ENCODE assay signal across 23 mouse cellular contexts in the genomic region with DNA sequence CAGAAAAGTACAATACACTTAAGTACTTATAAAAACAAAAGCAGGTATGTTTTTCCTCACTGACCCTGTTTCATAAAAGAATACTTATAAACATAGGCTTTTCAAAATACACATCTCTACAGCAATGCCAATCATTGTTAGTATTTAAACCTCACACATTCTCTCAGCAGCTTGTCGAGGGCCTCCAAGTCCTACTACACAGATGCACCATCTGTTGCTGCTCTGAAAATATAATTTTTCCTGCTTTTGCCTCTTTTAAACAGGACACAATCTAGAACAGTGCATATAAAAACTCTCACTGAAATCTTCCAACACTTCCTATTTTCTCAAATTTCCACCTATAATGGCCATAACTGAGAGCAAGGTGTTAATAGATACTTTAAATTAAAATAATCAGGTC.
DNase-seq lines count a peak whose midpoint lies in the region; ATAC-seq lines count a peak whose summit lies in the region.
"Had no signal": no experiment of that assay in that cellular context is flagged by ENCODE, and none has a peak within 500 bp of the region (broad histone marks: within the 10 kb centered on the region; RNA-seq: fewer than 3 reads in every experiment).

No protein-coding gene starts in this region.

- 0 out of 2 replicates have a peak, but pooled peaks have one; percentile 49 for ATAC-seq in forebrain, embryonic 16.5 days
- ATAC-seq in forebrain, embryonic 15.5 days (replicated peaks), result no peak
- ATAC-seq: CD4-positive, CD25-positive, alpha-beta regulatory T cell, adult 4 months; forebrain, embryonic 14.5 days; midbrain, embryonic 15.5 days had no signal

- no peak overlapping the region for H3K4me3 ChIP-seq in forebrain, embryonic 16.5 days (replicated peaks; ENCODE audit: low read length)
- H3K4me3 ChIP-seq in forebrain, embryonic 15.5 days, result no peak overlapping the region
- H3K4me3 ChIP-seq: embryonic facial prominence, embryonic 13.5 days; heart, embryonic 10.5 days; hindbrain, embryonic 15.5 days; midbrain, embryonic 15.5 days; neural tube, embryonic 12.5 days had no signal

- intact Hi-C loops in left cerebral cortex, postnatal 4 days (cut with DNase I), result no loop called here
- intact Hi-C loops in gastrocnemius, postnatal 36 days (cut with DNase I), result no loop called here

- no peaks in the 10 kb centered on the region for H3K4me1 ChIP-seq in forebrain, embryonic 16.5 days (replicated peaks; ENCODE audit: control insufficient read depth, insufficient read depth, low read length)
- no peaks in the 10 kb centered on the region for H3K4me1 ChIP-seq in forebrain, embryonic 15.5 days
- H3K4me1 ChIP-seq: embryonic facial prominence, embryonic 13.5 days; heart, embryonic 10.5 days; hindbrain, embryonic 15.5 days; midbrain, embryonic 15.5 days; neural tube, embryonic 12.5 days had no signal

- H3K9ac ChIP-seq in forebrain, embryonic 16.5 days (replicated peaks; ENCODE audit: low read depth, low read length), result no peak overlapping the region
- no peak overlapping the region for H3K9ac ChIP-seq in forebrain, embryonic 15.5 days (replicated peaks)
- H3K9ac ChIP-seq: embryonic facial prominence, embryonic 13.5 days; hindbrain, embryonic 15.5 days; midbrain, embryonic 15.5 days; neural tube, embryonic 12.5 days had no signal

- WGBS in forebrain, embryonic 16.5 days, result 59% methylated on average over 1 of the region's 1 CpGs
- WGBS in forebrain, embryonic 15.5 days, result 56% methylated on average over 1 of the region's 1 CpGs

- H3K9me3 ChIP-seq in forebrain, embryonic 16.5 days (ENCODE audit: control insufficient read depth, low read length), result no peaks in the 10 kb centered on the region
- no peaks in the 10 kb centered on the region for H3K9me3 ChIP-seq in forebrain, embryonic 15.5 days
- H3K9me3 ChIP-seq: embryonic facial prominence, embryonic 13.5 days; heart, embryonic 10.5 days; hindbrain, embryonic 15.5 days; midbrain, embryonic 15.5 days; neural tube, embryonic 12.5 days had no signal

- no peaks in the 10 kb centered on the region for H3K27me3 ChIP-seq in forebrain, embryonic 16.5 days (replicated peaks; ENCODE audit: control insufficient read depth, insufficient read depth, low read length)
- no peaks in the 10 kb centered on the region for H3K27me3 ChIP-seq in forebrain, embryonic 15.5 days
- H3K27me3 ChIP-seq: embryonic facial prominence, embryonic 13.5 days; hindbrain, embryonic 15.5 days; midbrain, embryonic 15.5 days; neural tube, embryonic 12.5 days had no signal

- peak; percentile 17 for DNase-seq in left cerebral cortex, adult 11 months (ENCODE audit: low spot score)
- DNase-seq in left cerebral cortex, postnatal 4 days, result no peak
- peak; percentile 73 for DNase-seq in layer of hippocampus, adult 9-11 months
- DNase-seq in telencephalon, adult 2 months (ENCODE audit: low read depth, low spot score), result peak; percentile 67
- no peak for DNase-seq in adrenal gland, adult 8-10 months
- no peak for DNase-seq in gastrocnemius, postnatal 36 days
- DNase-seq: adrenal gland, postnatal 36 days; cerebellum, adult 2 months; cerebellum, postnatal 25 days; heart, postnatal 4 days; kidney, adult 2 months; kidney, postnatal 10 days; lung, postnatal 4 days had no signal

- H3K27ac ChIP-seq in forebrain, embryonic 16.5 days (ENCODE audit: low read length), result no peak overlapping the region
- no peak overlapping the region for H3K27ac ChIP-seq in forebrain, embryonic 15.5 days (replicated peaks)
- H3K27ac ChIP-seq: embryonic facial prominence, embryonic 13.5 days; heart, embryonic 10.5 days; hindbrain, embryonic 15.5 days; midbrain, embryonic 15.5 days; neural tube, embryonic 12.5 days; stomach, postnatal 0 days had no signal

- no peaks in the 10 kb centered on the region for H3K36me3 ChIP-seq in forebrain, embryonic 16.5 days (ENCODE audit: control insufficient read depth, insufficient read depth)
- no peaks in the 10 kb centered on the region for H3K36me3 ChIP-seq in forebrain, embryonic 15.5 days
- H3K36me3 ChIP-seq: embryonic facial prominence, embryonic 13.5 days; heart, embryonic 10.5 days; hindbrain, embryonic 15.5 days; midbrain, embryonic 15.5 days; neural tube, embryonic 12.5 days had no signal

- H3K4me2 ChIP-seq in forebrain, embryonic 16.5 days (ENCODE audit: low read length), result no peak overlapping the region
- no peak overlapping the region for H3K4me2 ChIP-seq in forebrain, embryonic 15.5 days (replicated peaks)
- H3K4me2 ChIP-seq: embryonic facial prominence, embryonic 13.5 days; hindbrain, embryonic 15.5 days; midbrain, embryonic 15.5 days; neural tube, embryonic 12.5 days had no signal

Comparison
In these comparisons a context has a peak if more than half of its experiments do, and no peak if none do; other contexts are left out.
1. DNase-seq: peak in left cerebral cortex, adult 11 months (single experiment), layer of hippocampus, adult 9-11 months (single experiment) and telencephalon, adult 2 months (single experiment); none in left cerebral cortex, postnatal 4 days (single experiment), adrenal gland, adult 8-10 months (single experiment) and gastrocnemius, postnatal 36 days (0 of 2).